Mouse (Mus musculus): ENCODE results near the gene Fbf1. TPM values are rescaled to one million over a fixed set of nuclear protein-coding genes. Genes with fewer than 3 reads are reported as not detected.
A peak's percentile ranks its signal among the peaks of the same experiment; 100 is the strongest.

The Fbf1 gene
- total RNA-seq (2021): 10 to 100 TPM; 88.7 to 94.7 TPM
- long read RNA-seq, experiment 1, full-length matches to known transcripts: 1 of 39 reads
- long read RNA-seq, experiment 1, partial matches to known transcripts: 26 of 39 reads
- long read RNA-seq, experiment 1, other reads (novel, unspliced or antisense): 12 of 39 reads
- long read RNA-seq, experiment 2, full-length matches to known transcripts: 1 of 46 reads
- long read RNA-seq, experiment 2, partial matches to known transcripts: 26 of 46 reads
- long read RNA-seq, experiment 2, other reads (novel, unspliced or antisense): 19 of 46 reads

GRCm38 (mm10) chr11:116167884-116168439 lies at the start of gene Fbf1:
Gene Fbf1, minus strand, starts transcription at chr11:116168166.
- intact Hi-C loops (cut with DNase I): no loop called here

GRCm38 (mm10) chr11:116216549-116216948 lies 48.6 kb upstream of the Fbf1 start:
- DNase-seq (ENCODE audit: low spot score in 2 of 2): no peak
- intact Hi-C loops (cut with DNase I): no loop called here

More at GRCm38 (mm10) chr11:116167884-116168439, at the start of gene Fbf1:
- peak; percentile 95 to 96 for DNase-seq (ENCODE audit: low spot score in 2 of 2)

GRCm38 (mm10) chr11:116215991-116216390 lies 48.0 kb upstream of the Fbf1 start:
- intact Hi-C loops (cut with DNase I): no loop called here
- no peak for DNase-seq (ENCODE audit: low spot score in 2 of 2)

- intact Hi-C loops (cut with DNase I): no loop called here
- no peak for DNase-seq (ENCODE audit: low spot score in 2 of 2)
These were observed 47.2 kb upstream of the Fbf1 start for GRCm38 (mm10) chr11:116215181-116215580.

- intact Hi-C loops (cut with DNase I): no loop called here
- no peak for DNase-seq (ENCODE audit: low spot score in 2 of 2)
These were observed 46.0 kb upstream of the Fbf1 start for GRCm38 (mm10) chr11:116213877-116214510.

- intact Hi-C loops (cut with DNase I): no loop called here
These were observed 44.9 kb upstream of the Fbf1 start for GRCm38 (mm10) chr11:116212847-116213246.

GRCm38 (mm10) chr11:116210696-116211095 lies 42.7 kb upstream of the Fbf1 start:
- intact Hi-C loops (cut with DNase I): no loop called here
- no peak for DNase-seq (ENCODE audit: low spot score in 2 of 2)

More at GRCm38 (mm10) chr11:116212847-116213246, 44.9 kb upstream of the Fbf1 start:
- no peak for DNase-seq (ENCODE audit: low spot score in 2 of 2)

GRCm38 (mm10) chr11:116209257-116209656 lies 41.3 kb upstream of the Fbf1 start:
- intact Hi-C loops (cut with DNase I): no loop called here
- no peak for DNase-seq (ENCODE audit: low spot score in 2 of 2)

GRCm38 (mm10) chr11:116208660-116209059 lies 40.7 kb upstream of the Fbf1 start:
- no peak for DNase-seq (ENCODE audit: low spot score in 2 of 2)
- intact Hi-C loops (cut with DNase I): no loop called here

- intact Hi-C loops (cut with DNase I): no loop called here
- no peak for DNase-seq (ENCODE audit: low spot score in 2 of 2)
These were observed 38.7 kb upstream of the Fbf1 start for GRCm38 (mm10) chr11:116206678-116207077.

- intact Hi-C loops (cut with DNase I): no loop called here
- no peak for DNase-seq (ENCODE audit: low spot score in 2 of 2)
These were observed 35.2 kb upstream of the Fbf1 start for GRCm38 (mm10) chr11:116203150-116203549.

GRCm38 (mm10) chr11:116201151-116201550 lies 33.2 kb upstream of the Fbf1 start:
- DNase-seq (ENCODE audit: low spot score in 2 of 2): no peak
- intact Hi-C loops (cut with DNase I): no loop called here

GRCm38 (mm10) chr11:116198639-116199531 lies 30.9 kb upstream of the Fbf1 start, which contains the start of the genes Ten1 and Acox1:
Gene Ten1, plus strand, starts transcription at chr11:116198855.
Gene Acox1, minus strand, starts transcription at chr11:116199045.
- intact Hi-C loops (cut with DNase I): no loop called here
- DNase-seq (ENCODE audit: low spot score in 2 of 2): peak; percentile 94

- intact Hi-C loops (cut with DNase I): no loop called here
- no peak for DNase-seq (ENCODE audit: low spot score in 2 of 2)
These were observed 30.2 kb upstream of the Fbf1 start for GRCm38 (mm10) chr11:116198132-116198531.

- intact Hi-C loops (cut with DNase I): no loop called here
- no peak for DNase-seq (ENCODE audit: low spot score in 2 of 2)
These were observed 29.6 kb upstream of the Fbf1 start for GRCm38 (mm10) chr11:116197584-116197906.

GRCm38 (mm10) chr11:116196866-116197583 lies 29.1 kb upstream of the Fbf1 start:
- intact Hi-C loops (cut with DNase I): no loop called here
- DNase-seq (ENCODE audit: low spot score in 2 of 2): no peak

GRCm38 (mm10) chr11:116196336-116196735 lies 28.4 kb upstream of the Fbf1 start:
- intact Hi-C loops (cut with DNase I): no loop called here
- no peak for DNase-seq (ENCODE audit: low spot score in 2 of 2)

- DNase-seq (ENCODE audit: low spot score in 2 of 2): no peak
- intact Hi-C loops (cut with DNase I): no loop called here
These were observed 27.3 kb upstream of the Fbf1 start for GRCm38 (mm10) chr11:116195252-116195651.

GRCm38 (mm10) chr11:116194619-116195018 lies 26.7 kb upstream of the Fbf1 start:
- DNase-seq (ENCODE audit: low spot score in 2 of 2): no peak
- intact Hi-C loops (cut with DNase I): no loop called here

All from left cerebral cortex, postnatal 14 days (tissue).